Mouse (Mus musculus) brown adipose tissue, adult 24 weeks (tissue): ENCODE data around the gene Foxp1. TPM values are rescaled to one million over a fixed set of nuclear protein-coding genes. Genes with fewer than 3 reads are reported as not detected.

ENCODE experiments used
- H3K27ac ChIP-seq: fragments of 200-500 bp; replicated peaks from 2 replicates; pipeline ENCODE4 v1.5.1; 2012; ENCODE audit warnings: low read depth, mild to moderate bottlenecking, low read length
- H3K4me1 ChIP-seq: fragments of 200-500 bp; 2 replicates; pipeline ENCODE4 v1.6.1; 2012; ENCODE audit warnings: low read length, mixed read lengths; ENCODE audit not compliant: control insufficient read depth, insufficient read depth, insufficient read length
- H3K4me3 ChIP-seq: fragments of 200-500 bp; 2 replicates; pipeline ENCODE4 v1.5.1; 2012; ENCODE audit warnings: low read depth, mild to moderate bottlenecking, low read length, moderate library complexity; ENCODE audit not compliant: insufficient read depth
- polyA plus RNA-seq: library from polyadenylated mRNA; stranded (reverse); fragments of >200 nt; gene quantifications from 2 replicates; pipeline ENCODE4 v1.2.4, GENCODE M21; 2012; ENCODE audit not compliant: missing spikeins, insufficient read depth, insufficient read length

Gene Foxp1
- polyA plus RNA-seq, 1 experiment, result 10.1 TPM

DNA sequence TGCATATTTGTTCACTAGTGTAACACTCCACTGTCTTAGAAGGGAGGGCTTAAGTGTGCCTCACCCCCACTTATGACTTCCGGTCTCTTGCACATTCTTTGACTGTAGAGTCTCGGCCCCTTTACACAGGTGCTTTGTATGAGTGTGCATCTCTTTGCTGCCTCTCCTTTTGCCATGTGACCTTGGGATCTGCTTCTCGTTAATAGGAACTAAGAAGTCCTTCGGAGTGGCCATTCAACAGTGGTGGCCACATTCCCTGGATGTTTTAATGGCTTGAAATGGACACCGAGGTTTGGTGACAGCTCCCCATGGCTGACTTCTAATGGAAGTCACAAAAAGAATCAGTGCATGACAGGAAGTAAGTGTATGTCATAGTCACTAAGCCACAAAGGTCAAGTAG is 422.2 kb downstream of the Foxp1 start:
- peaks cover 7% of the 10 kb centered on the region for H3K4me1 ChIP-seq
- no peak overlapping the region for H3K27ac ChIP-seq
- no peak overlapping the region for H3K4me3 ChIP-seq

DNA sequence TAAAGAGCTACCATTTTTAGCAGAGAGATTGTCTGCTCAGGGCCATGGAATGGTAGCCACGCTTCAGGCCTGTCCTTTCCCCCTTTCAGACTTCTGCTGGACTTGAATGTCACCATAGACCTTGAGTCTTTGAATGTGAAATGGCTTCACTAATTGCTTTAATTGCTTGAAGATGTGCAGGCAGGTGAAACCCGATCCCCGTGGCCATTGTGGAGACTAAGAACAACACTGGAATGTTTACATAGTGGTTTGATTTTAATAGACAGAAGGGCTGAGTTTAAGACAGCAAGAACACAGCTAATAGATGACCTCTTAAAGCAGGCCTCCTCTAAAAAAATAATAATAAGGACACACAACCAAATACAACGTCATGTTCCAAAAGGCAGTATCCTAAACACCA is 422.7 kb downstream of the Foxp1 start:
- no peak overlapping the region for H3K27ac ChIP-seq
- H3K4me3 ChIP-seq, result no peak overlapping the region
- H3K4me1 ChIP-seq, result peaks cover 7% of the 10 kb centered on the region

DNA sequence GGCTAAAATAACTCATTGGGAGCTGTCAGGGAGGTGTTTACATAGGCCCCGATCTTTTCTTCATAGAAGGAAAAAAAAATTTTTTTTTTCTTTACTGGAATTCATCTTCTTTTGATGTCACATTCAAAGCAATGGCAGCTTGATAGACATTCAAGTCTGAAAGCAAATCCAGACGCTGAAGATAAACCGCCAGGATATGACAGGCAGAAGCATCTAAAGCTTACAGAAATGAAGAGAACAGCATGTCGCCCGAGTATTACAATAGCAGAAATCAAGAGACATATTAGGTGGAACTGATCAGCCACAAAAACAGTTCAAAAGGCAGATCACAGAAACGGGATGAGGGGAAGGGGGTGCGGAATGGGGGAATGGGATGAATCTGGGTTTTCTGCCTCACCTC is 425.3 kb downstream of the Foxp1 start:
- Histone ChIP-seq H3K4me1 (peaks cover 9% of the 10 kb centered on the region), H3K4me3 (no peak overlapping the region), H3K27ac (no peak overlapping the region)

DNA sequence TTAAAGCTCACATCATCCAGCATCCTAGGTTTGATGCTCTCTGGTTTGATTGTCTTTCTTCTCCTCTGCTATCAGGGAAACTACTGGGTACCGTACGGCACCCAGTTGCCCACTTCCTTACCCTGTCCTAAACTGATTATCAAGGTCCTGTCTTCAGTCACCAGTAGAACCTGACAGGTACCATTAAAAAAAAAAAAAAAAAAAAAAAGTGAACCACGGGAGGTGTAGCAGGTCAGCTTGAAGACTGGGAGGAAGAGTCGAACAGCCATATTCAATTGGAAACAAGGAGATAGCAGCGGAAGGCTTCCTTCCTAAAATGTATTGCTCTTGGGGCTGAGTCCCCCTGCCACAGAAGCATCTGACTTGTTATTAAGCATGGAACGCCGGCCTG is 425.8 kb downstream of the Foxp1 start:
- no peak overlapping the region; the same call in 1 of the 2 replicates for H3K4me3 ChIP-seq
- peaks cover 9% of the 10 kb centered on the region for H3K4me1 ChIP-seq
- H3K27ac ChIP-seq, result no peak overlapping the region

DNA sequence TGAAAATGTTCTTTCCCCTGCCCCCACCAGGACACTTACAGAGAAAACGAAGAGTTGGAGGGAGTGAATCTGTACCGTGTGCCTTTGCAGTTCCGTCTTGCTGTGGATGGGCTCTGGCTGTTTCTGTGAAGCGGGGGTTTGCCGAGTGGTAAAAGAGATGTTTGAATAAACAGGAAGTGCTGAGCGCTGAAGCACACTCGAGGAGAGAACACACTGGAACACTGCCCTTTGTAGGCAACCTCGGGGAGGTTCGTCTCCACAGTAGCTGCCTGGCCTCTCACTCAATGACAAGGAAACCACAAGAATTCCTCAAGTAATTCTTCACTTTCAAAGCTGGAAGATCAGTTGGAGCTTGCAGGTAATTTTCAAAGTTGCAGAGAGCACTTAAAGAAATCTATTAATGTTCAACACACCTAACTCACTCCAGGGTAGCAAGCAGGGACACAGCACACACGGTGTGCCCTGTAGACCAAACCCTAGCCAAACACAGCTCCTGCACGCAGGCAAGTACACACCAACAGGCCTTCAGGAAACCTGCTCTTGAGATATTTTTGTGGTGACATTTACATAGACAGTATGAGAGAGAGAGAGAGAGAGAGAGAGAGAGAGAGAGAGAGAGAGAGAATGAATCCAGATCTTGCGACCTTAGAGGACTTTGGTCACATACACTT is 426.3 kb downstream of the Foxp1 start:
- Histone ChIP-seq H3K4me1 (peaks cover 9% of the 10 kb centered on the region), H3K27ac (peak overlapping the region; percentile 68), H3K4me3 (peak overlapping the region; percentile 58)

DNA sequence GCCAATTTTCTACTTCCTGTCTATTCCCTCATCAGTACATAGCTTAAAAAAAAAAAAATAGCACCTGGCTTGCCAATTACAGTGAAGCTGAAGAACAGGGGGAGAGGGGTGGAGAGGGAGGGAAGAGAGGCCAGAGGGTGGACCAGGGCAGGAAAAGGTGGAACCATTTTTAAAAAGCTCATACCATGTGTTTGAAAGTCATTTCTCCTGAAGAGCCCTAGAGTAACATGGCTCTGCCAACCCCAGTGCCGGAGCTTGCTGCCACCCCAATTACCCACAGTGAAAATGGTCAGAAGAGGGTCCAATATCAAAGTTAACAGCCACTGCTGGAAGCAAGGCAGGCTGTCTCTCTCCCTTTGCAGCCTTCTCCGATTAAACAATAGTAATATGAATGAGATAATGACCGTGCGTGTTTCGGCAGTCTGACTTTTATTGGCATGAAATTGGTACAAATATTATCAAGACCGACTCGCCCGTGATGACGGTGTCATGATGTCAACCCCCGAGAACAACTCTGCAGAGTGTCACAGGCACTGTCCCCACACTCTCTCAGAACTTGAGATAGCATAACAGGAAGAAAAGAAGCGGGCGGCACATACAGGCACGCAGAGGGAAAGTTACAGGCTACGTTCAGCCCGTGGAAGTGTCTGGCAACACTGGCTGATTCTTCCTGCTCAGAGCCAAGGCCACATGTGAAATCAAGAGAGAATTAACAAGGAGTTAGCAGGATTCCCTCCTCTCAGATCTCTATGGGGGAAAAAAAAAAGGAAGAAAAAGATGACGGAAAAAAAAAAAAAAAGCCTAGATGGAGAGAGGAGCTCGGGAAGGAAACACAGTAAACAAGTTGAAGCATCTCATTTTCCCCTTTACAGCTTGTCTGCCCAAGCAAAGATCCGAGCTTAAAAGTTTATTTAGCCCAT is 427.1 kb downstream of the Foxp1 start:
- Histone ChIP-seq H3K4me1 (peaks cover 9% of the 10 kb centered on the region), H3K27ac (peak overlapping the region; percentile 68), H3K4me3 (peak overlapping the region; percentile 58)

DNA sequence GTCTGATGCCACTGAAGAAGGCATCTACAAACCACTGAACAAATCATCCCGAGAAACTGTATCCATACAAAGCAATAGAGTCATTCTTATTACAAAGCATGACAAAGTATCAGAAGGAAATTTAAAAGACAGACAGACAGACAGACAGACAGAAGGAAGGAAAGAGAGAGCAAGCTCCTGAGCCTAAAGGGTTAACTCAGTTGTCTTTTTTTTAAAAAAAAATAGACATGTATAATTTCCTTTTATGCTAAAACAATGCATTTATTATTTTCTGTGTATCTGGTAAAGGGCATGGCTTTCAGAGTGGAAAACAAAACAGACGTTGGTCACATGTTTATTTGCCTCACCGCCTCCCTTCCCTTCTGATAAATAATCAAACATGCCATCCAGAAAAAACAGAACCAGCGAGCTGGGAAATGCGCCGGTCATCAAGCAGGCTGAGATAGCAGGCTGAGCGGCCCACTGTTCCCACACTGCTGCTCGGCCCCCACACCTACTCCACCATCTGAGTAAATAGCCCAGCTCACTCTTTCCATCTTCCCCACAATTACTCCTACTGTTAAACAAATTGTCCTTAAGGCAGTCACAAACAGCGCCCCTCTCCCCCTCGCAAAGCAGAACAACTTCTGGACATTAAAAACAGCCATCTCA is 428.1 kb downstream of the Foxp1 start:
- Histone ChIP-seq H3K4me1 (peaks cover 9% of the 10 kb centered on the region), H3K4me3 (peak overlapping the region; percentile 36), H3K27ac (peak overlapping the region; percentile 20; the same call in 1 of the 2 replicates)

DNA sequence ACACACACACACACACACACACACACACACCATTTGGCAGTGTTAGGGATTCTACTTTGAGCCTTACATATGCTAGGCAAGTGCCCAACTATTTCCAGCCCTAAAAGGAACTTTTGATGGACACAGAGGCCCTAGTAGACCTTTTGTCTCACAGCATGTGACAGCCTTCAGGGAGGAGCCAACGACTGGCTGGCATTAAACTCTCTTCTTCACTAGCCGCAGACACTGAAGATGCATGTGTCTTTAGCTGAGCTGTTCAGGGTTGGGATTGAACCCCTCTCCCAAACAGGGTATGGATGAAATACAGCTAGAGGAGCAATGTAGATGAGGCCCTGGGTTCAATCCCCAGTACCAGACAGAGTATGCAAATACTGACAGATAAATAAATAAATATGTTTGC is 428.7 kb downstream of the Foxp1 start:
- H3K27ac ChIP-seq, result no peak overlapping the region
- peaks cover 9% of the 10 kb centered on the region for H3K4me1 ChIP-seq
- no peak overlapping the region for H3K4me3 ChIP-seq

DNA sequence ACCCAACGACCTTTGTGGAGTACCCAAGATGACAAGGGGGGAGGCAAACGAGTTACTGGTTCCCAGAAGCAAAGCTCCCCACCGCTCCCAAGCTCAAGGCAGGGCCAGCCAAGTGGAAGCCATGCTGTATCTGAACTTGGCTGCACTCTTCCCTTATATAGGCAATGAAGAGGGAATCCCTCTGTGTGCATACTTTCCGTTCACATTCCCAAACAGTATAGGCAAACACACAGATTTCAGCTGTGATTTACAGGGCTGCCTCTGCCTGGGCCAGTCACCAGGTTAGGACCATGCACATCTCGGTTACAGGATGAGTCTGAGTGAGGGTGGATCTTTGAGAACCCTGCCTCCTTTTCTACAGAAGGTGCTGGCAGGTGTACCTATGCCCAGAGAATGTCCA is 429.3 kb downstream of the Foxp1 start:
- no peak overlapping the region for H3K4me3 ChIP-seq
- no peak overlapping the region for H3K27ac ChIP-seq
- H3K4me1 ChIP-seq, result peaks cover 9% of the 10 kb centered on the region

DNA sequence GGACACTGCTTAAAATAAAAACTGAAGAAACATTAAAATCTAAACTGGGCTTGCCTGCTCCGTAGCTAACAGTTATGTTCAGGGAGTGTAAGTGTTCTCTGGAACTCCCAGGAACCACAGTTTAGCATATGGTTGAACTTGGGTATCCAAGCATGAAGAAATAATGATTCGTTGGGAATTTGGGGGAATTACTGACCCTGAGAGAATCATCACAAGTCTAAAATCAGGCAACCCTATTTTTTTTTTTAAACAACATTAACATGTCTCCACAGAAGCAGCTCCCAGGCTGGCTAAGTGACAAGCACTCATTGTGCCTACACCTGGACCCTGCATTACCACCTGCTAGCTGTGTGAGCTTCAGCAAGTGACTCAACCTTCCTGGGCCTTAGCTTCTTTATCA is 430.7 kb downstream of the Foxp1 start:
- peaks cover 9% of the 10 kb centered on the region for H3K4me1 ChIP-seq
- H3K27ac ChIP-seq, result no peak overlapping the region
- H3K4me3 ChIP-seq, result no peak overlapping the region

DNA sequence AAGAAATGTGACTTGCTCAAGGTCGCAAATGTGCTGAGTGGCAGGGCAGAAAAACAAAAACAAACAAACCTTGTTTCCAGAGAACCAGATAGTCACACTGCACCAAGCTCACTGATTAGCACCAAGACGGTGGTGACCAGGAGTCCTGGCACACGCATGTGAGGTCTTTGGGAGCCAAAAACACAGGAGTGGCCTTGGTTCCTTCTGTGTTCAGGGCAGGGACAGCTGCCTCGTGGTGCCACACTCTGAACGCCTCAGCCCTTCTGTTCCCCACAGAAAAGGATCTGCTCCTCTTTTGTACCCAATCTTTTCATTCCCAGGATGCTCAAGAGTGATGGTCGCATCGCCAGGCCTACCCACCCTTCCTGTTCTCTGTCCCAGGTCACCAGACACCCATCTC is 434.9 kb downstream of the Foxp1 start:
- no peak overlapping the region for H3K4me3 ChIP-seq
- H3K27ac ChIP-seq, result no peak overlapping the region

DNA sequence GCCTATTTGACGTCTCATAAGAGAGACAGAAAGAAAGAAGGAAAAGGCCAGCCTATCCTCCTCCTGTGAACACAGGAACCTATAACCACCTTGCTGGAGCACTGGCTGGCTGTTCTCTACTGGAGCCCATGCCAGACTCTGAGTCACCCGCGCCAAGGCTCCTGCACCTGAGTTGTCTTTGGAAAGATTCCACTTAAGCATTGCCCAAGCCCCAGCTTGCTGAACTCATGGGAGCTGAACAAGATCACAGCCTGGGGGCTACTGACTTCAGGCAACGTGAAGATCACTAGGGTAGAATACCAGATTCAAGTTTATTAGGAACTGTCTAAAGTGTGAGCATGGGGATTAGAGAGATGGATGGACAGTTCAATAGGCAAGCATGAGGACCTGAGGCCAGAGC is 437.6 kb downstream of the Foxp1 start:
- Histone ChIP-seq H3K27ac (no peak overlapping the region), H3K4me3 (no peak overlapping the region), H3K4me1 (peaks cover 9% of the 10 kb centered on the region; the same call in 1 of the 2 replicates)

More for the DNA sequence above, 434.9 kb downstream of the Foxp1 start:
- H3K4me1 ChIP-seq, result peaks cover 3% of the 10 kb centered on the region; the same call in 1 of the 2 replicates

DNA sequence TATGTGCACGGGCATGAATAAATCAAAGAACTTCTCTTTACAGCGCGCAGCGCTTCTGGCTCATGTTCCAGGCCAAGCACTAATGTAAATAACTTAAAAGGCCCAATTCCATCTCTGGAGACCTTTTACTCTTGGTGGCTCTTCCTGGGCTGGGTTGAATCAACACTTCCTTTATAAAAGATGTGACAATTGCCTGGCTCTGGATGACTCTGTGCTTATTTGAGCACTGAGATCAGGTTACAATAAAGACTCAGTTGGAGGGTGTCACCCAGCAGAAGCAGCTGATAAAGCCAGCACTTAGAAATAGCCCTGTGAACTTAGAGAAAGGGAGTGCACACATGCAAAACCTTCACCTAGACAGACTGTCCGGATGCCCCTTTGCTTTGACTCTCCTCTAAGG is 441.3 kb downstream of the Foxp1 start:
- Histone ChIP-seq H3K4me1 (peaks cover 9% of the 10 kb centered on the region; the same call in 1 of the 2 replicates), H3K4me3 (no peak overlapping the region), H3K27ac (no peak overlapping the region)

DNA sequence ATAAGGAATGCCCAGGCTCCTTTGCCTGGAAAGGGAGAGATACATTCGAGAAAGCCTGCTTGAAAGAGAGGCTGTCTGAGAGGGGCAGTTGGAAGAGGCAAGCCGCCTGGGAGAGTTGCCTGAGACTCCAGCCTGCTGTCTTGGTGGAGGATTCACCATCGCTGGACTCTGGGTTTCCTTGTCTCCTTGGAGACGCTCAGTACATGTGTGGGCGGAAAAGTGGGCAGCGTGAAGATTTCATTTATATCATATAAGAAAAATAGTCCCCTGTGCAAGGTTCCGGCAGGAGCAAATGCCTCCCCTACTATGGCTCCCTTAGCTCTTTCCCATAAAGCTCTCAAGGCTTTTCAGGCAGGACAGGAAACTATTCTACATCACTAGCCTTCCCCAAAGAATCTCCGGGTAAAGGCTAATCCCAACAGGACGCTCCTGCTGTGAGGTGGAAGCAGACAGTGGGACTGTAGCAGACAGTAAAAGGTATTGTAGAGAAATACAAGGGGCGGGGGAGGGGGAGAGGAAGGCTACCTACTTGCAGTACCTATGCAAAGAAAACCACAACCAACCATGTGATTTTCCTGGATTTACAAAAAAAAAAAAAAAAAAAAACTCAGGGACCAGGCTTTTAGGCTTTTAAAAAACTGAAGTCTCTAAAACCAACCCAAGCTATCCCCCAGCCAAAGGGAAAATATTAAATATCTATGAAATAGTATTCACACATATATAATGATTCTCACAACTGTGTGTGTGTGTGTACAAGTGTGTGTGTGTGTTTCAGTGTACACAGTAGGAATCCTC is 443.3 kb downstream of the Foxp1 start:
- Histone ChIP-seq H3K4me1 (peaks cover 9% of the 10 kb centered on the region; the same call in 1 of the 2 replicates), H3K4me3 (no peak overlapping the region), H3K27ac (no peak overlapping the region)
